Mouse (Mus musculus) bone marrow, adult 2 months (tissue): ENCODE measurements around the gene Slc44a2. TPM values are rescaled to one million over a fixed set of nuclear protein-coding genes. Genes with fewer than 3 reads are reported as not detected.

Source experiments
- H3K27ac ChIP-seq: fragments of 200-500 bp; 2 replicates; pipeline ENCODE4 v1.5.1; 2012; ENCODE audit warnings: low read depth, mild to moderate bottlenecking, control low read depth, inconsistent platforms, low read length; ENCODE audit not compliant: control insufficient read depth, poor library complexity, insufficient read depth
- H3K4me1 ChIP-seq: fragments of 200-500 bp; 2 replicates; pipeline ENCODE4 v1.6.1; 2011; ENCODE audit warnings: low read length; ENCODE audit not compliant: control insufficient read depth, insufficient read depth
- H3K4me3 ChIP-seq: fragments of 200-500 bp; replicated peaks from 2 replicates; pipeline ENCODE3; 2011; ENCODE audit warnings: mild to moderate bottlenecking, low read depth, low read length, control low read depth; ENCODE audit not compliant: control insufficient read depth
- CTCF ChIP-seq: fragments of 200-500 bp; IDR thresholded peaks from 2 replicates; pipeline ENCODE4 v1.5.1; 2011; ENCODE audit warnings: low read length, control low read depth; ENCODE audit not compliant: control insufficient read depth, insufficient read depth
- POLR2A ChIP-seq: fragments of 200-500 bp; IDR thresholded peaks from 2 replicates; pipeline ENCODE4 v1.6.1; 2011; ENCODE audit warnings: low read depth, mild to moderate bottlenecking, control low read depth, low read length, borderline replicate concordance; ENCODE audit not compliant: control insufficient read depth
- WGBS: fragments of 180-500 bp; shearing (Covaris S2); methylation state at CpG from one replicate; pipeline ENCODE4 v1.1.7; 2018; 5-methylcytosine and 5-hydroxymethylcytosine counted together
- polyA plus RNA-seq: library from polyadenylated mRNA; stranded (reverse); fragments of >200 nt; gene quantifications from 2 replicates; pipeline ENCODE4 v1.2.4, GENCODE M21; 2011; ENCODE audit warnings: low replicate concordance; ENCODE audit not compliant: missing spikeins, insufficient read depth, insufficient read length

Slc44a2 gene
- polyA plus RNA-seq, 1 experiment, result 106 TPM

DNA sequence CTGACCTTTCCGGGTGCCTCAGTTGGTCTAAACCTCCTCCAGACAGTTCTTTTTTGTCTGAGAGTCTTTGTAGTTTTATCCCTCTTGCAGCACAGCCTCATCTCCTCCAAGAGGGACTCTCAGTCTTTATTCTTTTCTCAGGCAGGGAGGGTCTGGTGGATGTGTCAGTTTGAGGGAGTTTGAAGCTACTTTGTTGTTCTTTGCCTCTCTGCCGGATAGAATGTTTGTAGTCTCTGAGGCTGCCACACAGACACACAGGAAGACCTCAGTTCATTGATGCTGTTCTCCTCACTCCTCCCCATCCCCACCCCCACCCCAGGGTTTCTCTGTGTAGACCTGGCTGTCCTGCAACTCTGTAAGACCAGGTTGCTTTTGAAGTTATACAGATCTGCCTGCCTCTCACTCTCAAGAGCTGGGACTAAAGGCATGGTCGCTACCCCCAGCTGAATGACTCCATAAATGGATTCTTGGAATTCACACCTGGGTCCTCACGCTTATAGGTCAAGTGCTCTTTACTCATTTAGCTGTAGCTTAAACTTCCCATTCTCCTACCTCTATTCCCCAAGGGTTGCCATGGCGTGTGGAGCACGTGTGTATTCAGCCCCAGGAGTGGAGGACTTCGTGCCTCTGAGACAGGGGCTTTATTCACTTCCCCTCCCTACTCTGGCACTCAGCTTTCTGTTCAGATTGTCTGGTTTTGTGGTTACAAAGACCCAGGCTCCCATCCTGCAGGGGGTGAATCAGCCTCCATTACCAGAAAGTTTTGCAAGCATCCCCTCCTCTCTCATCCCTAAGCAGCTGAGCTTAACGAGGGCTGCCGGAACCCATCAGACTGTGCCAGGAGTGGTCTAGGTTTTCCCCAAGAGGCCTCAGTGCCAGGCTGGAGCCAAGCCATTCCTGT is 11.9 kb downstream of the Slc44a2 start:
- 18% methylated on average over 9 of the region's 9 CpGs for WGBS
- Histone ChIP-seq H3K4me1 (peaks cover 12% of the 10 kb centered on the region), H3K4me3 (no peak overlapping the region), H3K27ac (peak overlapping the region; percentile 12; the same call in 1 of the 2 replicates)
- TF ChIP-seq CTCF (no peak), POLR2A (no peak)

DNA sequence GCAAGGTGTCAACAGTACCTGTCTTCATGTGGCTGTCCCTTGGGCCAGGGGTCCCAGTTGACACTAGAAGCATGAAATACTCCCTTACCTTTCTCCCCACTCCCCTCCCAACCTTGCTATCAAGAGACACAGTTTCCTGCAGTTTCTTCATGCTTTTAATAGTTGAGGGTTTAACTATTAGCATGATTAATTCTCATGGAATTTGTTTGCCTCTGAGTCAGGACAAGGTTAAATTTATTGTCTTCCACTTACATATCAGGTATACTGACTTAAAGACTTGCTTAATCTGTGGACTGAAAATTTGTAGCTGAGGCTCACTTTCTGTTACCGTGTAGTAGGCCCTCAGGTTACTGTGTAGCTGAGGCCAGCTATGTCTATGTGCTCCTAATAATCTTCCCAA is 13.0 kb downstream of the Slc44a2 start:
- Histone ChIP-seq H3K4me3 (no peak overlapping the region), H3K4me1 (peaks cover 8% of the 10 kb centered on the region), H3K27ac (no peak overlapping the region)
- WGBS, result 77% methylated on average over 1 of the region's 1 CpGs
- no peak for TF ChIP-seq POLR2A
- TF ChIP-seq CTCF, result no peak

DNA sequence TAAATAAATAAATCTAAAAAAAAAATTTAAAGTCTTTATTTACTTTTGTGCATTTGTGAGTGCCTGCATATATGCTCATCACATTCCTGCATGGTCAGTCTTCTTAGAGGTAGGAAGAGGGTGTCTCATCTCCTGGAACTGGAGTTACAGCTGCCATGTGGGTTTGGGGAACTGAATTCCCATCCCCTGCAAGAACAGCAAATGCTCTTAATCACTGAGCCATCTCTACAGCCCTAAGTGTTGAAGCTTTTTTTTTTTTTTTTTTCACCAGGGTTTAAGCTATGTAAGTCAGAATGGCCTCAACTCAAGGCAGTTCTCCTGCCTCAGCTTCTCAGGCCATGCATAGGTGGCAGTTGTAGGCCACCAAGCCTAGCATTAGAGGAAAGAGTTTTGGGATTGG is 14.2 kb downstream of the Slc44a2 start:
- H3K27ac ChIP-seq, result no peak overlapping the region

DNA sequence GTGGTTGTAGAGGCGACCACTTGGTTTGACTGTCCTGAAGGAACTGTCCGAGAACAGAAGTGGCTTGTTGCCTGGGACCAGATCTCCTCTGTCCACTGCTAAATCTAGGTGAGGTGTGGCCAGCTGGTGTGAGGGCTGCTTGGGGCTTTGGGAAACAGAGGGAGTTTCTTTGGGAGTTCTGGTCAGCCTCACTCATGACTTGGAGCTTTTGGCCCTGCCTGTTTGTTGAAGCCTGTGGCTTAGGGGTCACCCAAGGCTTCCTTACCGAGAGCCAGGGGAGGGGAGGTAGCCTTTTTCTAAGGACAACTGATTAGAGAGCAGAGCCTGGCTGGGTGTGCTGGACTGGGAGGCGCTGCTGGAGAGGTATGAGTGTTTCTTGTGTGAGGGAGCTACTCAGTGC is 14.9 kb downstream of the Slc44a2 start:
- TF ChIP-seq POLR2A (no peak), CTCF (no peak)
- 65% methylated on average over 4 of the region's 4 CpGs for WGBS

More for the DNA sequence above, 14.2 kb downstream of the Slc44a2 start:
- H3K4me3 ChIP-seq, result no peak overlapping the region
- peaks cover 5% of the 10 kb centered on the region; the same call in 1 of the 2 replicates for H3K4me1 ChIP-seq
- no peak for TF ChIP-seq CTCF
- no peak for TF ChIP-seq POLR2A

DNA sequence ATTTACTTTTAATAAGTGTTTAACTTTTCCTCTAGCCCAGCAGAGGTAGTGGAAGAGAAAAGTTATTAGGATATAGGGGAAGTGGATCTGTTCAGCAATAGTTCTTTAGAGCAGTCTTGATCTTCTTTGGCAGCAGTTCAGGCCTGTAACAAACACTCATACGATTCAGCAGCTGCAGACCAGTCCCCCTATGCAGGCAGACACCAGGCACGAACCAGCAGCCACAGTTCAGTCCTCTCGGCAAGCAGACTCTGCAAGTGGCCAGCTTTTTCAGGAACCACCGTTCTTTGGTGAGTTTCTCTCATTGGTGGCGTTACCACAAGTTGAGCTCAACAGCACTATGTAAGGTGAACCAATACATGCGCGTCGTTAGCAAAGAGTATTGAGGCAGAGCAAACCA is 16.0 kb downstream of the Slc44a2 start:
- no peak overlapping the region for H3K27ac ChIP-seq
- TF ChIP-seq CTCF (no peak), POLR2A (no peak)
- H3K4me3 ChIP-seq, result no peak overlapping the region
- H3K4me1 ChIP-seq, result peaks cover 4% of the 10 kb centered on the region; the same call in 1 of the 2 replicates
- 73% methylated on average over 8 of the region's 8 CpGs for WGBS

More for the DNA sequence above, 14.9 kb downstream of the Slc44a2 start:
- Histone ChIP-seq H3K4me1 (peaks cover 4% of the 10 kb centered on the region; the same call in 1 of the 2 replicates), H3K27ac (no peak overlapping the region), H3K4me3 (no peak overlapping the region)

DNA sequence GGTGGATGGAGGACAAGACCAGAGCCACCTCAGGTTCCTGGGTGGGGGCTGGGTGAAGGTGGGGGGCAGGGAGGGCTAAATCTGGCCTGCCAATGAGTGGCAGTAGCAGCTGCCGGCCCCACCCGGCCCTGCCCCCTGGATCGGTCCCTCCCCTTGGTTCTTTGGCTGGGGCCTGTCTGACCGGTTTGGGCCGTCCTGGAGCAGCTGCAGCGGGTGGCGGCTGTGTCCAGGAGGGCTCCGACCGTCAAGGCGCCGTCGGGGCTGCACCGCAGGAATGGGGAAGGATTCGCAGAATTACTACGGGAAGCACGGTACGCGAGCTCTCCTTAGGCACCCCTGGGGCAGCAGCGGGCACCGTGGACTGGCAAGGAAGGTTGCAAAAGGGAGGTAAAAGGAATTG is 17.2 kb downstream of the Slc44a2 start:
- H3K4me1 ChIP-seq, result peaks cover 3% of the 10 kb centered on the region; the same call in 1 of the 2 replicates
- no peak overlapping the region for H3K4me3 ChIP-seq
- no peak for TF ChIP-seq POLR2A
- TF ChIP-seq CTCF, result no peak
- 93% methylated on average over 20 of the region's 20 CpGs for WGBS
- no peak overlapping the region for H3K27ac ChIP-seq

DNA sequence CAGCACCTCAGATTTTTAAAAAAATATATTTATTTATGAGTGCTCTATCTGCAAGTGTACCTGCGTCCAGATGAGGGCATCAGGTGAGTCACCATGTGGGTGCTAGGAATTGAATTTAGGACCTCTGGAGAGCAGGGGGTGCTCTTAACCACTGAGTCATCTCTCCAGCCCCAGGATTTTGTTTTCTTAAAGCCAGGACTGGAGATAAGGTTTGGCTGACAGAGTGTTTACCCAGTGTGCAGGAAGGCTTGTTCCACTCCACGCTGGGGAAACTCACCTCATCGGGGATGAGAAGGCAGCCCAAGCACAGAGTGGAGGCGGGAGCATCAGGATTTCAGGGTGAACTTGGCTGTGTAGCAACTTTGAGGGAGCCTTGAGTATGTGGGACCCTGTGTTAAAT is 19.9 kb downstream of the Slc44a2 start:
- WGBS, result 83% methylated on average over 4 of the region's 4 CpGs
- TF ChIP-seq POLR2A, result no peak
- no peak for TF ChIP-seq CTCF
- Histone ChIP-seq H3K4me3 (no peak overlapping the region), H3K4me1 (no peaks in the 10 kb centered on the region), H3K27ac (no peak overlapping the region)

DNA sequence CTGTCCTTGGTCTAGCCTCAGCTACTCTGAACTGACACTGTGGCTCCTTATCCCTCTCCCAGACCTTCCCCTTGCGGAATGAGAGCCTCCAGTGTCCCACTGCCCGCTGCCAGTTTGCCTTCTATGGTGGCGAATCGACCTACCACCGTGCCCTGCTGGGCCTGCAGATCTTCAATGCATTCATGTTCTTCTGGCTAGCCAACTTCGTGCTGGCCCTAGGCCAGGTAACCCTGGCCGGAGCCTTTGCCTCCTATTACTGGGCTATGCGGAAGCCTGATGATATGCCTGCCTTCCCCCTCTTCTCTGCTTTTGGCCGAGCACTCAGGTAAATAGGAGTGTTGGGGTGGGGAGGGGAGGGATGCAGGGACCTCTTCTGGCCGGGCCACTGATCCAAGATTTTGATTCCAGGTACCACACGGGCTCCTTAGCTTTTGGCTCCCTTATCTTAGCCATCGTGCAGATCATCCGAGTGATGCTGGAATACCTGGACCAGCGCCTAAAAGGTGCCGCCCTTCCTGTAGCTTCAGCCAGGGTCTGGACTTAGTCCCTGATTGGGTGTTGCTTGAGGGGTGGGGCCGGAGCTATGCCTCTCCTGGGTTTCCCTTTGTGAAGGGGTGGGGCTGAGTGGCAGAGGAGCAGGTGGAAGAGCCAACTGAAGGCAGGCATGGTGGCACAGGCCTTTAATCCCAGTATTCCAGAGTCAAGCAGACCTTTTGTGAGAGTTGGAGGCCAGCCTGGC is 26.3 kb downstream of the Slc44a2 start:
- Histone ChIP-seq H3K27ac (no peak overlapping the region), H3K4me3 (no peak overlapping the region), H3K4me1 (peaks cover 2% of the 10 kb centered on the region)
- WGBS, result 87% methylated on average over 16 of the region's 16 CpGs
- TF ChIP-seq POLR2A, result no peak
- no peak for TF ChIP-seq CTCF
